Comparison of ENCODE assay signal across 17 mouse cellular contexts in genomic region chr7:35683409-35684122, GRCm38 (mm10). TPM values are rescaled to one million over a fixed set of nuclear protein-coding genes. Genes with fewer than 3 reads are reported as not detected.
A peak's percentile ranks its signal among the peaks of the same experiment; 100 is the strongest.
DNase-seq lines count a peak whose midpoint lies in the region; ATAC-seq and TF ChIP-seq lines count a peak whose summit lies in the region.
"Had no signal": no experiment of that assay in that cellular context is flagged by ENCODE, and none has a peak within 500 bp of the region (broad histone marks: within the 10 kb centered on the region; RNA-seq: fewer than 3 reads in every experiment).

No protein-coding gene starts in this region.

- 0 out of 2 replicates have a peak, but pooled peaks cover 3% of the 10 kb centered on the region for H3K9me3 ChIP-seq in forebrain, embryonic 10.5 days
- no peaks in the 10 kb centered on the region for H3K9me3 ChIP-seq in forebrain, postnatal 0 days (ENCODE audit: low read length)
- no peaks in the 10 kb centered on the region for H3K9me3 ChIP-seq in midbrain, postnatal 0 days (ENCODE audit: low read length)
- H3K9me3 ChIP-seq: embryonic facial prominence, embryonic 13.5 days; intestine, embryonic 15.5 days had no signal

- WGBS in forebrain, embryonic 10.5 days = 82% methylated on average over 6 of the region's 6 CpGs
- WGBS in forebrain, postnatal 0 days = 33% methylated on average over 6 of the region's 6 CpGs
- WGBS in midbrain, postnatal 0 days = 54% methylated on average over 6 of the region's 6 CpGs

- H3K9ac ChIP-seq in forebrain, postnatal 0 days = no peak overlapping the region
- no peak overlapping the region for H3K9ac ChIP-seq in midbrain, postnatal 0 days (replicated peaks; ENCODE audit: low read length, poor library complexity, severe bottlenecking)
- H3K9ac ChIP-seq: embryonic facial prominence, embryonic 13.5 days; intestine, embryonic 15.5 days had no signal

- H3K36me3 ChIP-seq in forebrain, embryonic 10.5 days (replicated peaks) = no peaks in the 10 kb centered on the region
- H3K36me3 ChIP-seq in forebrain, postnatal 0 days (ENCODE audit: insufficient read depth) = 0 out of 2 replicates have a peak, but pooled peaks cover 3% of the 10 kb centered on the region
- H3K36me3 ChIP-seq in midbrain, postnatal 0 days (ENCODE audit: insufficient read depth, low read length) = no peaks in the 10 kb centered on the region
- H3K36me3 ChIP-seq: embryonic facial prominence, embryonic 13.5 days; intestine, embryonic 15.5 days had no signal

- H3K4me3 ChIP-seq in forebrain, embryonic 10.5 days = no peak overlapping the region
- H3K4me3 ChIP-seq in forebrain, postnatal 0 days (ENCODE audit: low read depth, low read length) = no peak overlapping the region
- no peak overlapping the region for H3K4me3 ChIP-seq in midbrain, postnatal 0 days (ENCODE audit: low read depth, low read length)
- H3K4me3 ChIP-seq: embryonic facial prominence, embryonic 13.5 days; intestine, embryonic 15.5 days had no signal

- peak; percentile 85 for ATAC-seq in forebrain, postnatal 0 days
- ATAC-seq in midbrain, postnatal 0 days (ENCODE audit: low FRiP score) = no peak
- ATAC-seq: intestine, embryonic 15.5 days; lung, postnatal 0 days had no signal

- 0 out of 2 replicates have a peak overlapping the region, but pooled peaks have one; percentile 30 for H3K27ac ChIP-seq in forebrain, embryonic 10.5 days
- H3K27ac ChIP-seq in forebrain, postnatal 0 days (ENCODE audit: low read depth, low read length) = no peak overlapping the region
- no peak overlapping the region for H3K27ac ChIP-seq in midbrain, postnatal 0 days (ENCODE audit: low read depth, low read length)
- H3K27ac ChIP-seq: embryonic facial prominence, embryonic 13.5 days; intestine, embryonic 15.5 days had no signal

- no peaks in the 10 kb centered on the region for H3K27me3 ChIP-seq in forebrain, embryonic 10.5 days (ENCODE audit: poor library complexity, severe bottlenecking)
- no peaks in the 10 kb centered on the region for H3K27me3 ChIP-seq in forebrain, postnatal 0 days (ENCODE audit: insufficient read depth, low read length)
- no peaks in the 10 kb centered on the region for H3K27me3 ChIP-seq in midbrain, postnatal 0 days (ENCODE audit: insufficient read depth, low read length)
- H3K27me3 ChIP-seq: embryonic facial prominence, embryonic 13.5 days; intestine, embryonic 15.5 days had no signal

- H3K4me2 ChIP-seq in forebrain, postnatal 0 days (ENCODE audit: low read depth) = 0 out of 2 replicates have a peak overlapping the region, but pooled peaks have one; percentile 8
- H3K4me2 ChIP-seq in midbrain, postnatal 0 days (ENCODE audit: low read depth, low read length, poor library complexity, severe bottlenecking) = no peak overlapping the region
- H3K4me2 ChIP-seq: embryonic facial prominence, embryonic 13.5 days; intestine, embryonic 15.5 days had no signal

- DNase-seq in layer of hippocampus, adult 18-20 months (ENCODE audit: low spot score in 2 of 2) = peak; percentile 18 to 37
- no peak for DNase-seq in layer of hippocampus, postnatal 10 days (ENCODE audit: low spot score in 2 of 2)
- DNase-seq in forebrain, embryonic 10.5 days (ENCODE audit: extremely low spot score, low spot score) = no peak
- DNase-seq in forebrain, postnatal 0 days = peak; percentile 55
- peak; percentile 28 for DNase-seq in midbrain, postnatal 0 days (ENCODE audit: low spot score)
- DNase-seq in heart, postnatal 4 days = no peak
- DNase-seq in ovary, adult 18-20 months (ENCODE audit: low spot score) = no peak
- DNase-seq: adrenal gland, adult 2 months; cerebellum, adult 9-11 months; gastrocnemius, postnatal 14 days; heart, adult 18-20 months; heart, postnatal 36 days; kidney, adult 9 months; kidney, postnatal 25 days had no signal

- TF ChIP-seq CTCF in forebrain, postnatal 0 days (IDR thresholded peaks at IDR 0.05; ENCODE audit: low read depth) = no peak
- TF ChIP-seq CTCF in midbrain, postnatal 0 days (IDR thresholded peaks at IDR 0.05) = no peak

- peaks cover 48% of the 10 kb centered on the region for H3K4me1 ChIP-seq in forebrain, embryonic 10.5 days
- H3K4me1 ChIP-seq in forebrain, postnatal 0 days (ENCODE audit: insufficient read depth) = peaks cover 3% of the 10 kb centered on the region; the same call in 1 of the 2 replicates
- no peaks in the 10 kb centered on the region for H3K4me1 ChIP-seq in midbrain, postnatal 0 days (ENCODE audit: insufficient read depth, low read length)
- H3K4me1 ChIP-seq: intestine, embryonic 15.5 days had no signal

RNA-seq across cellular contexts. Expression of gene Pdcd5, which starts 36.2 kb away (rescaled TPM):
- total RNA-seq in layer of hippocampus, adult 18-20 months (2021) = 10 to 100 TPM; 77.9 to 80.8 TPM
- 10 to 100 TPM; 96.9 to 98.5 TPM for total RNA-seq in layer of hippocampus, postnatal 10 days (2021)
- polyA plus RNA-seq in forebrain, embryonic 10.5 days (2016; fragmentation: Nextera tagmentation; extraction: Ambion mirVana) = 316 and 317 TPM in 2 replicates
- 91.6 and 154 TPM in 2 replicates for total RNA-seq in forebrain, postnatal 0 days (2014; rRNA removed)
- polyA plus RNA-seq in forebrain, postnatal 0 days (2015; fragmentation: Nextera tagmentation; extraction: Ambion mirVana) = 228 and 295 TPM in 2 replicates
- total RNA-seq in midbrain, postnatal 0 days (2014; rRNA removed) = 53.3 and 78.3 TPM in 2 replicates
- polyA plus RNA-seq in midbrain, postnatal 0 days (2015; fragmentation: Nextera tagmentation; extraction: Ambion mirVana) = 255 and 280 TPM in 2 replicates
- 100 to 1,000 TPM; 130 to 142 TPM for total RNA-seq in heart, postnatal 4 days (2021)

Comparison
In these comparisons a context has a peak if more than half of its experiments do, and no peak if none do; other contexts are left out.
1. DNase-seq: peak in layer of hippocampus, adult 18-20 months (2 of 2), forebrain, postnatal 0 days (single experiment) and midbrain, postnatal 0 days (single experiment); none in layer of hippocampus, postnatal 10 days (0 of 2), forebrain, embryonic 10.5 days (single experiment), heart, postnatal 4 days (single experiment) and ovary, adult 18-20 months (single experiment).